ENCODE assay signal across 21 mouse cellular contexts in genomic region chr1:83342726-83343250, GRCm38 (mm10).
"Had no signal": no experiment of that assay in that cellular context is flagged by ENCODE, and none has a peak within 500 bp of the region (broad histone marks: within the 10 kb centered on the region; RNA-seq: fewer than 3 reads in every experiment).

No protein-coding gene starts in this region.

- H3K27me3 ChIP-seq: limb, embryonic 12.5 days; limb, embryonic 15.5 days; megakaryocyte, embryonic 14.5 days; midbrain, embryonic 12.5 days; stomach, embryonic 15.5 days had no signal

- DNase-seq: kidney, adult 18-20 months; kidney, adult 9 months; kidney, postnatal 14 days; kidney, postnatal 4 days; layer of hippocampus, adult 9-11 months; liver, postnatal 0 days; lung, embryonic 14.5 days; right cerebral cortex, postnatal 25 days; spleen, adult 18-20 months; thymus, postnatal 25 days had no signal

- ATAC-seq: intestine, embryonic 16.5 days; liver, postnatal 0 days; lung, postnatal 0 days had no signal

- H3K4me1 ChIP-seq: limb, embryonic 12.5 days; limb, embryonic 15.5 days; megakaryocyte, embryonic 14.5 days; midbrain, embryonic 12.5 days; stomach, embryonic 15.5 days had no signal

- H3K36me3 ChIP-seq: limb, embryonic 12.5 days; limb, embryonic 15.5 days; midbrain, embryonic 12.5 days; stomach, embryonic 15.5 days had no signal

- H3K4me2 ChIP-seq: limb, embryonic 12.5 days; limb, embryonic 15.5 days; liver, embryonic 11.5 days; lung, embryonic 14.5 days; midbrain, embryonic 12.5 days; stomach, embryonic 15.5 days had no signal

- H3K9me3 ChIP-seq: limb, embryonic 12.5 days; limb, embryonic 15.5 days; midbrain, embryonic 12.5 days; stomach, embryonic 15.5 days had no signal

- H3K9ac ChIP-seq: limb, embryonic 12.5 days; limb, embryonic 15.5 days; liver, embryonic 14.5 days; liver, postnatal 0 days; lung, embryonic 14.5 days; midbrain, embryonic 12.5 days; stomach, embryonic 15.5 days had no signal

- H3K27ac ChIP-seq: layer of hippocampus, adult 2 months; limb, embryonic 12.5 days; limb, embryonic 15.5 days; liver, embryonic 14.5 days; macrophage; midbrain, embryonic 12.5 days; stomach, embryonic 15.5 days had no signal

- H3K4me3 ChIP-seq: layer of hippocampus, adult 2 months; limb, embryonic 12.5 days; limb, embryonic 15.5 days; megakaryocyte, embryonic 14.5 days; midbrain, embryonic 12.5 days; stomach, embryonic 15.5 days had no signal
